Mouse (Mus musculus): ENCODE measurements at regions not wholly inside any gene's neighbourhood (a gene's known extent, or its start where the extent isn't known, plus 50 kb on each side); places are given as distances from the start of the nearest gene placed in this dataset.

DNA sequence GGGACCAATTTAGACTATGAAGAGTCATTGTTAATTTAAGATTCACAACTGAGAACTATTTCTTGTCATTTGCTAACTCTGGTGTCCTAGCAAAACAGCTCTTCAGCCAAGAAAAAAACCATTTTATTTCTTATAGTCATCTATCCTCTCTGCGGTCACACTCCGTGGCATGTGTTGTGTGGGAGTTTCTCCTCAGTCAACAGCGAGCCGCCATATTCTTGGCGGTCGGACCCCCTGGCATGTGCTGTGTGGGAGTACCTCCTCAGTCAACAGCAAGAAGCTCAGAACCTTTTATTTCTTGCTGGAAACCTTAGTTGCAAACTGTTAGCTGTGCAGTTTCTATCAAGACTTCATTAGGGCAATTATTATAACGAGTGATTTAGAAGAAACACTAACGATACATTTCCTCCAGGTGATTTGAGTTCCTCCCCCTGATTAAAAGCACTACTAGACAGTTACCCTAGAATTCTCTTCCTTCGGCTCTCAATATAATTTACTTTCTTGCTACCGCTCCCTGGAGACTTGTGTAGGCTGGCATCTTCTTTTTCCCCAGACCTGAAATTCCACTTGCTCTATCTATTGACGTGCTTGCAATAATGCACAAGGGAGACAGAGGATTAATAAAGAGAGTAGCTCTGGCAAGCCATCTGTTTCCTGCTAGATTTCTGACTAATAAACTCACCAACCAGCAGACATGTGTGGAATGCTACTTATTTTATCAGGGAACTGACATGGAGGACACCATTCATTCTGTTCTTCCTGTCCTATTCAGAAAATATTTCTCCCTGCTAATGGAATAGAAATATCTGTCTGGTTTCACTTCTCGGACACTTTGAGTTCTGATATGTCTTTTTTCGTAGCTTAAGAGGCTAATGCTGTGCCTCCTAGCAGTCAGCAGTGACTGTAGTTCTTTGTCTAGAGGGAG lies 359.5 kb downstream of the Ice1 start:
- TF ChIP-seq POLR2A (IDR thresholded peaks at IDR 0.05; ENCODE audit: low read depth, low read length) (no peak), CTCF (conservative IDR thresholded peaks at IDR 0.05; ENCODE audit: insufficient read depth, insufficient read length, low read depth, low read length) (no peak)

Data from kidney, adult 2 months (tissue).